Mouse (Mus musculus): Measurements from ENCODE around the gene Clk4.

Gene Clk4

GRCm38 (mm10) chr11:51261680-51262219 lies at the start of gene Clk4:
Clk4 (plus strand) TSS chr11:51261730.
- no peak for DNase-seq (ENCODE audit: low spot score in 2 of 2)

- no peak for DNase-seq (ENCODE audit: low spot score in 2 of 2)
Measured at GRCm38 (mm10) chr11:51214021-51214420, 47.5 kb upstream of the Clk4 start.

GRCm38 (mm10) chr11:51219396-51219980 lies 42.0 kb upstream of the Clk4 start:
- no peak for DNase-seq (ENCODE audit: low spot score in 2 of 2)

- no peak for DNase-seq (ENCODE audit: low spot score in 2 of 2)
Measured at GRCm38 (mm10) chr11:51220308-51220707, 41.2 kb upstream of the Clk4 start, which contains the start of gene Gm12569. Gm12569 (plus strand) TSS chr11:51220473.

GRCm38 (mm10) chr11:51227104-51227503 lies 34.4 kb upstream of the Clk4 start:
- DNase-seq (ENCODE audit: low spot score in 2 of 2): no peak

GRCm38 (mm10) chr11:51234626-51235025 lies 26.9 kb upstream of the Clk4 start:
- no peak for DNase-seq (ENCODE audit: low spot score in 2 of 2)

GRCm38 (mm10) chr11:51242897-51243296 lies 18.6 kb upstream of the Clk4 start:
- DNase-seq (ENCODE audit: low spot score in 2 of 2): no peak

- no peak for DNase-seq (ENCODE audit: low spot score in 2 of 2)
Measured at GRCm38 (mm10) chr11:51257006-51257405, 4.5 kb upstream of the Clk4 start.

- DNase-seq (ENCODE audit: low spot score in 2 of 2): peak; percentile 98 to 99
Measured at GRCm38 (mm10) chr11:51262342-51263285, 1.1 kb downstream of the Clk4 start, which contains the start of gene BC049762. BC049762 (minus strand) TSS chr11:51263046.

- DNase-seq (ENCODE audit: low spot score in 2 of 2): peak in 1 of 2 experiments; percentile 70
Measured at GRCm38 (mm10) chr11:51263286-51263831, 1.8 kb downstream of the Clk4 start.

- peak; percentile 15 to 21 for DNase-seq (ENCODE audit: low spot score in 2 of 2)
Measured at GRCm38 (mm10) chr11:51264352-51264751, 2.8 kb downstream of the Clk4 start.

- peak in 1 of 2 experiments; percentile 39 for DNase-seq (ENCODE audit: low spot score in 2 of 2)
Measured at GRCm38 (mm10) chr11:51265326-51265725, 3.8 kb downstream of the Clk4 start.

- no peak for DNase-seq (ENCODE audit: low spot score in 2 of 2)
Measured at GRCm38 (mm10) chr11:51274418-51274817, 12.9 kb downstream of the Clk4 start.

GRCm38 (mm10) chr11:51289564-51290041 lies 28.1 kb downstream of the Clk4 start, which contains the start of gene Col23a1:
Col23a1 (plus strand) TSS chr11:51289920.
- DNase-seq (ENCODE audit: low spot score in 2 of 2): peak; percentile 18 to 64

GRCm38 (mm10) chr11:51290066-51290955 lies 28.8 kb downstream of the Clk4 start:
- DNase-seq (ENCODE audit: low spot score in 2 of 2): peak in 1 of 2 experiments; percentile 28

- no peak for DNase-seq (ENCODE audit: low spot score in 2 of 2)
Measured at GRCm38 (mm10) chr11:51293956-51294530, 32.5 kb downstream of the Clk4 start.

- no peak for DNase-seq (ENCODE audit: low spot score in 2 of 2)
Measured at GRCm38 (mm10) chr11:51295742-51296141, 34.2 kb downstream of the Clk4 start.

- no peak for DNase-seq (ENCODE audit: low spot score in 2 of 2)
Measured at GRCm38 (mm10) chr11:51298691-51299090, 37.2 kb downstream of the Clk4 start.

- no peak for DNase-seq (ENCODE audit: low spot score in 2 of 2)
Measured at GRCm38 (mm10) chr11:51302396-51302795, 40.9 kb downstream of the Clk4 start.

- DNase-seq (ENCODE audit: low spot score in 2 of 2): no peak
Measured at GRCm38 (mm10) chr11:51303981-51304553, 42.5 kb downstream of the Clk4 start.

Data from spleen, postnatal 10 days (tissue).